Mouse (Mus musculus) stomach, postnatal 0 days (tissue): ENCODE measurements at regions not wholly inside any gene's neighbourhood (a gene's known extent, or its start where the extent isn't known, plus 50 kb on each side); places are given as distances from the start of the nearest gene placed in this dataset.
A peak's percentile ranks its signal among the peaks of the same experiment; 100 is the strongest.

ENCODE experiments used
- ATAC-seq: fragments of 200-750 bp; cut with Nextera tagmentation; 2 replicates; pipeline ENCODE4 v1.8.0; 2017; ENCODE audit not compliant: low FRiP score, low TSS enrichment
- DNase-seq: peaks from one replicate; pipeline ENCODE4 v3.0.0-alpha.2; 2016; ENCODE audit warnings: low spot score
- H3K27ac ChIP-seq: fragments of 300-500 bp; sonication (generic); replicated peaks from 2 replicates; pipeline ENCODE4 v1.5.1; 2014; ENCODE audit warnings: mild to moderate bottlenecking, control low read depth
- H3K27me3 ChIP-seq: fragments of 300-500 bp; sonication (generic); 2 replicates; pipeline ENCODE4 v1.6.1; 2014; ENCODE audit warnings: low read length; ENCODE audit not compliant: control insufficient read depth, insufficient read depth
- H3K36me3 ChIP-seq: fragments of 300-500 bp; sonication (generic); 2 replicates; pipeline ENCODE4 v1.6.1; 2014; ENCODE audit warnings: low read length, mixed read lengths; ENCODE audit not compliant: control insufficient read depth, insufficient read depth
- H3K4me1 ChIP-seq: fragments of 300-500 bp; sonication (generic); replicated peaks from 2 replicates; pipeline ENCODE4 v1.6.1; 2014; ENCODE audit warnings: antibody characterized with exemption; ENCODE audit not compliant: control insufficient read depth, insufficient read depth
- H3K4me2 ChIP-seq: fragments of 300-500 bp; sonication (generic); replicated peaks from 2 replicates; pipeline ENCODE4 v1.6.1; 2014; ENCODE audit warnings: low read depth, mild to moderate bottlenecking, control low read depth, moderate library complexity
- H3K4me3 ChIP-seq: fragments of 300-500 bp; sonication (generic); 2 replicates; pipeline ENCODE4 v1.5.1; 2014; ENCODE audit warnings: low read depth, low read length, control low read depth
- H3K9ac ChIP-seq: fragments of 300-500 bp; sonication (generic); 2 replicates; pipeline ENCODE4 v1.6.1; 2014; ENCODE audit warnings: mild to moderate bottlenecking, low read length, control low read depth, mixed read lengths
- H3K9me3 ChIP-seq: fragments of 300-500 bp; sonication (generic); 2 replicates; pipeline ENCODE4 v1.6.1; 2016; ENCODE audit warnings: low read length; ENCODE audit not compliant: control insufficient read depth
- CTCF ChIP-seq: IDR thresholded peaks from 2 replicates; pipeline ENCODE4 v1.5.1; 2016; ENCODE audit warnings: antibody characterized with exemption, low read depth, mild to moderate bottlenecking, moderate library complexity
- EP300 ChIP-seq: optimal IDR thresholded peaks from 2 replicates; pipeline ENCODE3; 2016; ENCODE audit warnings: antibody characterized with exemption
- WGBS: fragments of 180-500 bp; shearing (Covaris S2); extraction: QIAGEN DNeasy Blood & Tissue Kit; methylation state at CpG from one replicate; pipeline ENCODE4 v1.1.7; 2014; 5-methylcytosine and 5-hydroxymethylcytosine counted together

DNA sequence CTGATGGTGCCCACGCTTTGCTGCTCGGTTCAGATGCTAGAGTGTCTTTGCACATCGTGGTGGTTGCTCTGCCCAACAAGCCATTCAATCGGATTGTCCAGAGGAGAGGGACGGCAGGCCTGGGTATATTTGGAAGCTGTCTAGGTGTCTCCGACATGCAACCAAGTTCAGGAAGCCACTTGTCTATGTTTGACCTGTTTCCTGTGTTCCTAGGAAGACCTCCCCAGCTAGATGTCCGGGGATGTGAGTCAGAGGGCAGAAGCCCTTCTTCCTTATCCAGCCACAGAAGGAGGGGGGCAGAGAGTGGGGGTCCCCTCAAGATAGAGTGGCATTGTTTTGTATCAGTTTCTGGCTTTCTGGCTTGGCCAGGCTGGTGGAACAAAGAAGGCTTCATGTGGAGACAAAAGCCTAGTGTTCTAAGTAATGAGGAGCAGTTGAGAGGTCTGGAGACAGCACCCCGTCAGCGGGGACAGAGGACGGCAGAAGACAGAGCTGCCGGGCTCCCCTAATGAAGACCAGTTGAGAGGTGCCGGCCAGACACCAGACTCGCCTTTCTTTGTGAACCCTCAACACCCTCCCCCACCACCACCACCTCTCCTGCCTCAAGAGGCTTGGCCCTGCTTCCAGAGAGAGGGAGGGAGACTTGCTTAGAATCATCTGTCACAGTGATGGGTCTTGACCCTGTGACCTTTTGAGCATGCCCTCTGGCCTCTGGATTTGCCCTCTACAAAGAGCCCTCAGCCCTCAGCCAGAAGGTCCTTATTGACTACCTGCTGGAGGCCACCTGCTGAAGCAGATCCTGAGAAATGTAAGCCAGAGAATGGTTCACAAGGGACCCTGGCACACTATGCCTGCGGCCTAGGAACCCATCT is 207.6 kb upstream of the Tbx3 start:
- no peak for DNase-seq
- Histone ChIP-seq H3K4me2 (no peak overlapping the region), H3K9ac (no peak overlapping the region), H3K4me1 (no peaks in the 10 kb centered on the region), H3K9me3 (no peaks in the 10 kb centered on the region), H3K36me3 (no peaks in the 10 kb centered on the region), H3K27ac (no peak overlapping the region), H3K4me3 (no peak overlapping the region), H3K27me3 (no peaks in the 10 kb centered on the region)
- WGBS = 69% methylated on average over 14 of the region's 14 CpGs
- no peak for ATAC-seq
- TF ChIP-seq CTCF (no peak), EP300 (no peak)

GRCm38 (mm10) chr5:119464553-119464952 is 205.9 kb upstream of the Tbx3 start:
- WGBS = 45% methylated on average over 4 of the region's 4 CpGs

DNA sequence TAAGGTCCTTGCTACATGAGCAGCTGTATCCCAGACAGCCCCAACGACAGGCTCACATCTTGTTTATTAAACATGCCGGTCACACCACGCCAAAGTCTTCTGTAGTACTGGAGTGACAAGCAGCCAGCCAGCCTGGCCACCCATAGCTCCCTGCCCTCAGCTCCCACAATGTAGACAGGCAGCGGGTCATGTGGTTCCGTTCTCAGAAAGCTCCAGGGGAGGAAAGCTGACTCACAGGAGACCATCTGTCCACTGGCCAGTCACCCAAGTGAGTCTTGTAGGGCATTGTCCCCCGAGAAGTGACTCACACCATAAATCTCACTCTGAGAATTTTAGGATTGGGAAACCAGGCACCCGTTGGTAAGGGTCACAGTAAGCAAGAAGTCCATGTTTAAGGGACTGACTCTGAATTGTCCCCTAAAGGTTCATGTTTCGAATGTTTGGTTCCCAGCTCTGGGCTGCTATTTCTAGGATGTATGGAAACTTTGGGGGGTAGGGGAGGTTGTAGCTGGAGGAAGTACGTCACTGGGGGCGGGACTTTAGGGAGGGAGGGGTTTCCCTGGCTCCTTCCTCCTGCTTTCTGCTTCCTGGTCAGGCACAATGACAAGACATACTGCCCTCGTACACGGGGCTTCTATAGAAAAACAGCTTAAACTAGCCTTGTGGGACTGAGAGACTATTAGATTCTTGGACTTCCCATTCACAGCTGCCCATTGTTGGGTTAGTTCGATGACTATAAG is 203.0 kb upstream of the Tbx3 start:
- Histone ChIP-seq H3K4me1 (no peaks in the 10 kb centered on the region), H3K27ac (no peak overlapping the region), H3K36me3 (no peaks in the 10 kb centered on the region), H3K27me3 (no peaks in the 10 kb centered on the region), H3K9me3 (no peaks in the 10 kb centered on the region), H3K4me3 (no peak overlapping the region), H3K9ac (no peak overlapping the region), H3K4me2 (no peak overlapping the region)
- no peak for TF ChIP-seq CTCF
- TF ChIP-seq EP300 = no peak
- ATAC-seq (0 out of 2 replicates have a peak, but pooled peaks have one; percentile 42), DNase-seq (no peak)
- 69% methylated on average over 13 of the region's 13 CpGs for WGBS

More at GRCm38 (mm10) chr5:119464553-119464952, 205.9 kb upstream of the Tbx3 start:
- no peaks in the 10 kb centered on the region for H3K9me3 ChIP-seq
- H3K4me2 ChIP-seq = no peak overlapping the region
- H3K27me3 ChIP-seq = no peaks in the 10 kb centered on the region
- H3K4me3 ChIP-seq = no peak overlapping the region
- no peaks in the 10 kb centered on the region for H3K36me3 ChIP-seq
- no peak for TF ChIP-seq EP300
- TF ChIP-seq CTCF = no peak
- no peak overlapping the region for H3K9ac ChIP-seq
- no peak overlapping the region for H3K27ac ChIP-seq
- DNase-seq (no peak), ATAC-seq (no peak)
- H3K4me1 ChIP-seq = no peaks in the 10 kb centered on the region

- no peak for ATAC-seq
- no peak overlapping the region for H3K9ac ChIP-seq
- H3K9me3 ChIP-seq = no peaks in the 10 kb centered on the region
- H3K4me1 ChIP-seq = no peaks in the 10 kb centered on the region
- H3K36me3 ChIP-seq = no peaks in the 10 kb centered on the region
- no peak overlapping the region for H3K27ac ChIP-seq
- no peak for TF ChIP-seq CTCF
- no peak for TF ChIP-seq EP300
- no peaks in the 10 kb centered on the region for H3K27me3 ChIP-seq
- 70% methylated on average over 2 of the region's 2 CpGs for WGBS
- H3K4me2 ChIP-seq = no peak overlapping the region
- no peak overlapping the region for H3K4me3 ChIP-seq
- no peak for DNase-seq
Measured at GRCm38 (mm10) chr5:119477926-119478325, 192.5 kb upstream of the Tbx3 start.

DNA sequence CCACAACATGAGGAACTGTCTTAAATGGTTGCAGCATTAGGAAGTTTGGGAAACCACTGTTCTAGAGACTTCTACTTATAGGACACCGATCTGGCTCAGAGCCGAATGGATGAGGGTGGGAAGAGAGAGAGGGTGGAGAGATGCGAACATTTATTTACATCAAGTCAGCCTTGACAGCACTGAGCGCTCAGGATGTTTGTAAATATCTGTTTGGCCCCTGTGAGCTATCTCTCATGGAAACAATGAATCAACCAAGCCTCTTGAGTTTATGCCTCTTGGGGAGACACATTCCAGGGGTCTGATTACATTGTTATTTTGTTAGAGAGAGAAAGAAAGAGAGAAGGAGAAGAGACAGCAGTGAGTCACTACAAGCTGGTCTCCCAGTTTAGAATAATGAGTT is 192.1 kb upstream of the Tbx3 start:
- DNase-seq (no peak), ATAC-seq (no peak)
- WGBS = 38% methylated on average over 4 of the region's 4 CpGs
- H3K27me3 ChIP-seq = no peaks in the 10 kb centered on the region
- no peak overlapping the region for H3K4me3 ChIP-seq
- TF ChIP-seq EP300 = no peak
- TF ChIP-seq CTCF = no peak
- H3K9ac ChIP-seq = no peak overlapping the region
- no peaks in the 10 kb centered on the region for H3K9me3 ChIP-seq
- no peaks in the 10 kb centered on the region for H3K36me3 ChIP-seq
- no peak overlapping the region for H3K4me2 ChIP-seq
- H3K27ac ChIP-seq = no peak overlapping the region
- H3K4me1 ChIP-seq = no peaks in the 10 kb centered on the region
